Mouse (Mus musculus): ENCODE measurements around the gene Vdac2. TPM values are rescaled to one million over a fixed set of nuclear protein-coding genes. Genes with fewer than 3 reads are reported as not detected.

Gene Vdac2
- polyA plus RNA-seq, 1 experiment, result 358 TPM

- Histone ChIP-seq H3K27me3 (ENCODE audit: control insufficient read depth, insufficient read depth, low read length, poor library complexity, severe bottlenecking) (no peaks in the 10 kb centered on the region), H3K4me3 (ENCODE audit: low read depth, low read length) (no peak overlapping the region), H3K36me3 (ENCODE audit: control insufficient read depth, insufficient read depth, low read length, poor library complexity, severe bottlenecking) (peaks cover 9% of the 10 kb centered on the region), H3K4me1 (ENCODE audit: control insufficient read depth, insufficient read depth, low read length) (no peaks in the 10 kb centered on the region), H3K27ac (ENCODE audit: insufficient read depth, low read length) (no peak overlapping the region), H3K9ac (ENCODE audit: low read depth, poor library complexity, severe bottlenecking) (no peak overlapping the region), H3K9me3 (replicated peaks; ENCODE audit: control insufficient read depth, insufficient read depth, low read length, poor library complexity, severe bottlenecking) (no peaks in the 10 kb centered on the region)
- TF ChIP-seq POLR2A (IDR thresholded peaks at IDR 0.05; ENCODE audit: insufficient read depth, low read length) (no peak), EP300 (IDR thresholded peaks at IDR 0.05; ENCODE audit: insufficient read depth, low read depth, low read length) (no peak), CTCF (IDR thresholded peaks at IDR 0.05; ENCODE audit: low read depth, low read length) (no peak)
Measured at GRCm38 (mm10) chr14:21791722-21792121, 33.3 kb upstream of the Vdac2 start.

- no peak overlapping the region for H3K27ac ChIP-seq (ENCODE audit: insufficient read depth, low read length)
- H3K4me3 ChIP-seq (ENCODE audit: low read depth, low read length), result no peak overlapping the region
- no peaks in the 10 kb centered on the region for H3K9me3 ChIP-seq (replicated peaks; ENCODE audit: control insufficient read depth, insufficient read depth, low read length, poor library complexity, severe bottlenecking)
- TF ChIP-seq CTCF (IDR thresholded peaks at IDR 0.05; ENCODE audit: low read depth, low read length) (no peak), POLR2A (IDR thresholded peaks at IDR 0.05; ENCODE audit: insufficient read depth, low read length) (no peak), EP300 (IDR thresholded peaks at IDR 0.05; ENCODE audit: insufficient read depth, low read depth, low read length) (no peak)
- H3K27me3 ChIP-seq (ENCODE audit: control insufficient read depth, insufficient read depth, low read length, poor library complexity, severe bottlenecking), result no peaks in the 10 kb centered on the region
- no peak overlapping the region for H3K9ac ChIP-seq (ENCODE audit: low read depth, poor library complexity, severe bottlenecking)
- H3K4me1 ChIP-seq (ENCODE audit: control insufficient read depth, insufficient read depth, low read length), result no peaks in the 10 kb centered on the region
- H3K36me3 ChIP-seq (ENCODE audit: control insufficient read depth, insufficient read depth, low read length, poor library complexity, severe bottlenecking), result peaks cover 9% of the 10 kb centered on the region
Measured at GRCm38 (mm10) chr14:21792250-21792649, 32.8 kb upstream of the Vdac2 start.

- no peaks in the 10 kb centered on the region for H3K27me3 ChIP-seq (ENCODE audit: control insufficient read depth, insufficient read depth, low read length, poor library complexity, severe bottlenecking)
- H3K36me3 ChIP-seq (ENCODE audit: control insufficient read depth, insufficient read depth, low read length, poor library complexity, severe bottlenecking), result no peaks in the 10 kb centered on the region; the same call in 1 of the 2 replicates
- TF ChIP-seq EP300 (IDR thresholded peaks at IDR 0.05; ENCODE audit: insufficient read depth, low read depth, low read length), result no peak
- TF ChIP-seq CTCF (IDR thresholded peaks at IDR 0.05; ENCODE audit: low read depth, low read length), result no peak
- no peak for TF ChIP-seq POLR2A (IDR thresholded peaks at IDR 0.05; ENCODE audit: insufficient read depth, low read length)
- no peaks in the 10 kb centered on the region for H3K9me3 ChIP-seq (replicated peaks; ENCODE audit: control insufficient read depth, insufficient read depth, low read length, poor library complexity, severe bottlenecking)
- H3K27ac ChIP-seq (ENCODE audit: insufficient read depth, low read length), result no peak overlapping the region
- no peaks in the 10 kb centered on the region for H3K4me1 ChIP-seq (ENCODE audit: control insufficient read depth, insufficient read depth, low read length)
- no peak overlapping the region for H3K4me3 ChIP-seq (ENCODE audit: low read depth, low read length)
- no peak overlapping the region for H3K9ac ChIP-seq (ENCODE audit: low read depth, poor library complexity, severe bottlenecking)
Measured at GRCm38 (mm10) chr14:21800641-21801040, 24.4 kb upstream of the Vdac2 start.

- H3K36me3 ChIP-seq (ENCODE audit: control insufficient read depth, insufficient read depth, low read length, poor library complexity, severe bottlenecking), result no peaks in the 10 kb centered on the region; the same call in 1 of the 2 replicates
- H3K9ac ChIP-seq (ENCODE audit: low read depth, poor library complexity, severe bottlenecking), result no peak overlapping the region
- no peak overlapping the region for H3K4me3 ChIP-seq (ENCODE audit: low read depth, low read length)
- H3K27me3 ChIP-seq (ENCODE audit: control insufficient read depth, insufficient read depth, low read length, poor library complexity, severe bottlenecking), result no peaks in the 10 kb centered on the region
- H3K27ac ChIP-seq (ENCODE audit: insufficient read depth, low read length), result no peak overlapping the region
- TF ChIP-seq EP300 (IDR thresholded peaks at IDR 0.05; ENCODE audit: insufficient read depth, low read depth, low read length), result no peak
- TF ChIP-seq POLR2A (IDR thresholded peaks at IDR 0.05; ENCODE audit: insufficient read depth, low read length), result no peak
- TF ChIP-seq CTCF (IDR thresholded peaks at IDR 0.05; ENCODE audit: low read depth, low read length), result no peak
- no peaks in the 10 kb centered on the region for H3K9me3 ChIP-seq (replicated peaks; ENCODE audit: control insufficient read depth, insufficient read depth, low read length, poor library complexity, severe bottlenecking)
- no peaks in the 10 kb centered on the region for H3K4me1 ChIP-seq (ENCODE audit: control insufficient read depth, insufficient read depth, low read length)
Measured at GRCm38 (mm10) chr14:21801624-21802023, 23.4 kb upstream of the Vdac2 start.

GRCm38 (mm10) chr14:21802543-21803206 is 22.4 kb upstream of the Vdac2 start:
- Histone ChIP-seq H3K36me3 (ENCODE audit: control insufficient read depth, insufficient read depth, low read length, poor library complexity, severe bottlenecking) (no peaks in the 10 kb centered on the region; the same call in 1 of the 2 replicates), H3K4me3 (ENCODE audit: low read depth, low read length) (no peak overlapping the region), H3K9me3 (replicated peaks; ENCODE audit: control insufficient read depth, insufficient read depth, low read length, poor library complexity, severe bottlenecking) (no peaks in the 10 kb centered on the region), H3K9ac (ENCODE audit: low read depth, poor library complexity, severe bottlenecking) (no peak overlapping the region), H3K27ac (ENCODE audit: insufficient read depth, low read length) (no peak overlapping the region), H3K4me1 (ENCODE audit: control insufficient read depth, insufficient read depth, low read length) (no peaks in the 10 kb centered on the region), H3K27me3 (ENCODE audit: control insufficient read depth, insufficient read depth, low read length, poor library complexity, severe bottlenecking) (no peaks in the 10 kb centered on the region)
- TF ChIP-seq EP300 (IDR thresholded peaks at IDR 0.05; ENCODE audit: insufficient read depth, low read depth, low read length), result no peak
- no peak for TF ChIP-seq POLR2A (IDR thresholded peaks at IDR 0.05; ENCODE audit: insufficient read depth, low read length)
- no peak for TF ChIP-seq CTCF (IDR thresholded peaks at IDR 0.05; ENCODE audit: low read depth, low read length)

- H3K9me3 ChIP-seq (replicated peaks; ENCODE audit: control insufficient read depth, insufficient read depth, low read length, poor library complexity, severe bottlenecking), result no peaks in the 10 kb centered on the region
- TF ChIP-seq EP300 (IDR thresholded peaks at IDR 0.05; ENCODE audit: insufficient read depth, low read depth, low read length), result no peak
- TF ChIP-seq CTCF (IDR thresholded peaks at IDR 0.05; ENCODE audit: low read depth, low read length), result no peak
- no peak for TF ChIP-seq POLR2A (IDR thresholded peaks at IDR 0.05; ENCODE audit: insufficient read depth, low read length)
- no peak overlapping the region for H3K9ac ChIP-seq (ENCODE audit: low read depth, poor library complexity, severe bottlenecking)
- H3K36me3 ChIP-seq (ENCODE audit: control insufficient read depth, insufficient read depth, low read length, poor library complexity, severe bottlenecking), result no peaks in the 10 kb centered on the region
- H3K27ac ChIP-seq (ENCODE audit: insufficient read depth, low read length), result no peak overlapping the region
- H3K4me1 ChIP-seq (ENCODE audit: control insufficient read depth, insufficient read depth, low read length), result no peaks in the 10 kb centered on the region
- no peaks in the 10 kb centered on the region for H3K27me3 ChIP-seq (ENCODE audit: control insufficient read depth, insufficient read depth, low read length, poor library complexity, severe bottlenecking)
- H3K4me3 ChIP-seq (ENCODE audit: low read depth, low read length), result no peak overlapping the region
Measured at GRCm38 (mm10) chr14:21806203-21806602, 18.8 kb upstream of the Vdac2 start.

Data from ES-Bruce4 (cell line).